Mouse (Mus musculus) neural tube, embryonic 11.5 days (tissue): ENCODE results near the gene Gm6588. TPM values are rescaled to one million over a fixed set of nuclear protein-coding genes. Genes with fewer than 3 reads are reported as not detected.

Experiments used
- ATAC-seq: fragments of 200-750 bp; cut with Nextera tagmentation; 2 replicates; pipeline ENCODE4 v1.8.0; 2017; ENCODE audit warnings: moderate number of reproducible peaks, mild to moderate bottlenecking, moderate TSS enrichment, moderate library complexity; ENCODE audit not compliant: insufficient read depth, low FRiP score, low TSS enrichment
- DNase-seq: peaks from one replicate; pipeline ENCODE4 v3.0.0-alpha.2; 2015; ENCODE audit warnings: low spot score
- H3K27ac ChIP-seq: fragments of 300-500 bp; sonication (generic); 2 replicates; pipeline ENCODE4 v1.5.1; 2014; ENCODE audit warnings: low read depth, mild to moderate bottlenecking, low read length
- H3K27me3 ChIP-seq: fragments of 300-500 bp; sonication (generic); 2 replicates; pipeline ENCODE4 v1.6.1; 2014; ENCODE audit warnings: mild to moderate bottlenecking, low read length, mixed read lengths; ENCODE audit not compliant: control insufficient read depth, insufficient read depth
- H3K36me3 ChIP-seq: fragments of 300-500 bp; sonication (generic); 2 replicates; pipeline ENCODE4 v1.6.1; 2014; ENCODE audit warnings: mild to moderate bottlenecking, low read length, moderate library complexity, mixed read lengths; ENCODE audit not compliant: control insufficient read depth, insufficient read depth
- H3K4me1 ChIP-seq: fragments of 300-500 bp; sonication (generic); 2 replicates; pipeline ENCODE4 v1.6.1; 2014; ENCODE audit warnings: low read length, mixed read lengths; ENCODE audit not compliant: control insufficient read depth, insufficient read depth
- H3K4me2 ChIP-seq: fragments of 300-500 bp; sonication (generic); 2 replicates; pipeline ENCODE4 v1.6.1; 2014; ENCODE audit warnings: low read depth, mild to moderate bottlenecking, moderate library complexity
- H3K4me3 ChIP-seq: fragments of 300-500 bp; sonication (generic); 2 replicates; pipeline ENCODE4 v1.5.1; 2014; ENCODE audit warnings: low read depth, low read length
- H3K9ac ChIP-seq: fragments of 300-500 bp; sonication (generic); 2 replicates; pipeline ENCODE4 v1.6.1; 2014; ENCODE audit warnings: mild to moderate bottlenecking, low read length
- H3K9me3 ChIP-seq: fragments of 300-500 bp; sonication (generic); 2 replicates; pipeline ENCODE4 v1.6.1; 2016; ENCODE audit warnings: low read length; ENCODE audit not compliant: control insufficient read depth
- WGBS: fragments of 180-500 bp; shearing (Covaris S2); extraction: QIAGEN DNeasy Blood & Tissue Kit; methylation state at CpG from one replicate; pipeline ENCODE4 v1.1.7; 2014; 5-methylcytosine and 5-hydroxymethylcytosine counted together
- polyA plus RNA-seq: library from polyadenylated mRNA; unstranded; fragments of >200 nt; fragmentation: Nextera tagmentation; extraction: Ambion mirVana; gene quantifications from 2 replicates; pipeline ENCODE4 v1.2.1, GENCODE M21; 2014

Gene Gm6588
- polyA plus RNA-seq, 1 experiment from 2014 or later: 0.16 TPM

- Histone ChIP-seq H3K4me1 (no peaks in the 10 kb centered on the region), H3K27ac (no peak overlapping the region), H3K9me3 (no peaks in the 10 kb centered on the region), H3K4me3 (no peak overlapping the region), H3K4me2 (no peak overlapping the region), H3K9ac (no peak overlapping the region), H3K36me3 (no peaks in the 10 kb centered on the region), H3K27me3 (0 out of 2 replicates have a peak, but pooled peaks cover 3% of the 10 kb centered on the region)
- 80% methylated on average over 9 of the region's 9 CpGs for WGBS
- no peak for DNase-seq
- no peak for ATAC-seq
These were observed 3.9 kb downstream of the Gm6588 start for GRCm38 (mm10) chr5:112453088-112453487.

GRCm38 (mm10) chr5:112454966-112455555 lies 5.8 kb downstream of the Gm6588 start:
- ATAC-seq (no peak), DNase-seq (no peak)
- Histone ChIP-seq H3K4me2 (no peak overlapping the region), H3K9ac (no peak overlapping the region), H3K9me3 (no peaks in the 10 kb centered on the region), H3K36me3 (no peaks in the 10 kb centered on the region), H3K27ac (no peak overlapping the region), H3K4me1 (no peaks in the 10 kb centered on the region), H3K27me3 (no peaks in the 10 kb centered on the region), H3K4me3 (no peak overlapping the region)
- WGBS: 65% methylated on average over 12 of the region's 12 CpGs

- 61% methylated on average over 3 of the region's 3 CpGs for WGBS
- H3K4me1 ChIP-seq: no peaks in the 10 kb centered on the region
- no peak overlapping the region for H3K9ac ChIP-seq
- H3K27ac ChIP-seq: no peak overlapping the region
- H3K36me3 ChIP-seq: no peaks in the 10 kb centered on the region
- H3K4me2 ChIP-seq: no peak overlapping the region
- no peak overlapping the region for H3K4me3 ChIP-seq
- DNase-seq (no peak), ATAC-seq (no peak)
- no peaks in the 10 kb centered on the region for H3K27me3 ChIP-seq
- H3K9me3 ChIP-seq: no peaks in the 10 kb centered on the region
These were observed 10.7 kb downstream of the Gm6588 start for GRCm38 (mm10) chr5:112459903-112460302.

- no peaks in the 10 kb centered on the region for H3K27me3 ChIP-seq
- no peak overlapping the region for H3K4me2 ChIP-seq
- DNase-seq (no peak), ATAC-seq (no peak)
- 71% methylated on average over 6 of the region's 6 CpGs for WGBS
- H3K9ac ChIP-seq: no peak overlapping the region
- H3K36me3 ChIP-seq: no peaks in the 10 kb centered on the region
- no peaks in the 10 kb centered on the region for H3K9me3 ChIP-seq
- H3K4me3 ChIP-seq: no peak overlapping the region
- H3K4me1 ChIP-seq: no peaks in the 10 kb centered on the region
- H3K27ac ChIP-seq: no peak overlapping the region
These were observed 17.1 kb downstream of the Gm6588 start for GRCm38 (mm10) chr5:112466331-112466730.

GRCm38 (mm10) chr5:112468986-112469581 lies 19.9 kb downstream of the Gm6588 start:
- no peaks in the 10 kb centered on the region for H3K4me1 ChIP-seq
- no peaks in the 10 kb centered on the region for H3K27me3 ChIP-seq
- no peaks in the 10 kb centered on the region for H3K36me3 ChIP-seq
- WGBS: 86% methylated on average over 4 of the region's 4 CpGs
- H3K27ac ChIP-seq: no peak overlapping the region
- H3K4me3 ChIP-seq: no peak overlapping the region
- no peaks in the 10 kb centered on the region for H3K9me3 ChIP-seq
- ATAC-seq: no peak
- no peak for DNase-seq
- no peak overlapping the region for H3K9ac ChIP-seq
- no peak overlapping the region for H3K4me2 ChIP-seq

GRCm38 (mm10) chr5:112470144-112470543 lies 20.9 kb downstream of the Gm6588 start:
- Histone ChIP-seq H3K4me3 (no peak overlapping the region), H3K9ac (no peak overlapping the region), H3K9me3 (no peaks in the 10 kb centered on the region), H3K4me1 (no peaks in the 10 kb centered on the region), H3K27me3 (no peaks in the 10 kb centered on the region), H3K4me2 (no peak overlapping the region), H3K36me3 (no peaks in the 10 kb centered on the region), H3K27ac (no peak overlapping the region)
- WGBS: 74% methylated on average over 6 of the region's 6 CpGs
- no peak for ATAC-seq
- DNase-seq: peak; percentile 41

GRCm38 (mm10) chr5:112473453-112473852 lies 24.2 kb downstream of the Gm6588 start:
- no peaks in the 10 kb centered on the region; the same call in 1 of the 2 replicates for H3K27me3 ChIP-seq
- H3K27ac ChIP-seq: no peak overlapping the region
- H3K36me3 ChIP-seq: no peaks in the 10 kb centered on the region
- ATAC-seq: no peak
- WGBS: 53% methylated on average over 6 of the region's 6 CpGs
- DNase-seq: no peak
- H3K4me3 ChIP-seq: no peak overlapping the region
- H3K9ac ChIP-seq: no peak overlapping the region
- H3K9me3 ChIP-seq: no peaks in the 10 kb centered on the region
- H3K4me1 ChIP-seq: no peaks in the 10 kb centered on the region
- no peak overlapping the region for H3K4me2 ChIP-seq

GRCm38 (mm10) chr5:112481946-112482410 lies 32.8 kb downstream of the Gm6588 start:
- peaks cover 17% of the 10 kb centered on the region; the same call in 1 of the 2 replicates for H3K4me1 ChIP-seq

GRCm38 (mm10) chr5:112482551-112482950 lies 33.3 kb downstream of the Gm6588 start:
- no peak overlapping the region for H3K4me3 ChIP-seq
- DNase-seq (no peak), ATAC-seq (no peak)
- WGBS: 73% methylated on average over 13 of the region's 13 CpGs
- no peaks in the 10 kb centered on the region for H3K36me3 ChIP-seq
- H3K4me1 ChIP-seq: peaks cover 17% of the 10 kb centered on the region; the same call in 1 of the 2 replicates
- no peaks in the 10 kb centered on the region for H3K27me3 ChIP-seq
- H3K4me2 ChIP-seq: no peak overlapping the region
- no peaks in the 10 kb centered on the region for H3K9me3 ChIP-seq
- no peak overlapping the region for H3K9ac ChIP-seq
- H3K27ac ChIP-seq: no peak overlapping the region

More at GRCm38 (mm10) chr5:112481946-112482410, 32.8 kb downstream of the Gm6588 start:
- Histone ChIP-seq H3K4me3 (no peak overlapping the region), H3K36me3 (no peaks in the 10 kb centered on the region), H3K27me3 (no peaks in the 10 kb centered on the region), H3K4me2 (no peak overlapping the region), H3K9me3 (no peaks in the 10 kb centered on the region), H3K9ac (no peak overlapping the region), H3K27ac (no peak overlapping the region)
- WGBS: 43% methylated on average over 19 of the region's 19 CpGs
- 0 out of 2 replicates have a peak, but pooled peaks have one; percentile 13 for ATAC-seq
- peak; percentile 46 for DNase-seq
